Mouse (Mus musculus) ES-E14 (cell line): ENCODE measurements around the gene Erich2. TPM values are rescaled to one million over a fixed set of nuclear protein-coding genes. Genes with fewer than 3 reads are reported as not detected.

Experiments used
- DNase-seq: peaks from one replicate; pipeline ENCODE4 v3.0.0-alpha.2; 2013; ENCODE audit warnings: low read depth, low spot score
- H3K27ac ChIP-seq: 2 replicates; pipeline ENCODE4 v1.5.1; 2012; ENCODE audit warnings: low read depth, mild to moderate bottlenecking, low read length, moderate library complexity, mixed read lengths; ENCODE audit not compliant: poor library complexity, insufficient read depth, severe bottlenecking
- H3K36me3 ChIP-seq: 2 replicates; pipeline ENCODE4 v1.6.1; 2012; ENCODE audit warnings: mild to moderate bottlenecking, low read length, moderate library complexity, mixed read lengths; ENCODE audit not compliant: control insufficient read depth, poor library complexity, insufficient read depth, severe bottlenecking
- H3K4me1 ChIP-seq, 2 experiments: fragments of 150-350 bp in 1 of 2; sonication (generic) in 1 of 2; 2 replicates each; pipeline ENCODE4 v1.6.1; 2012; ENCODE audit warnings: low read length in 2 of 2, mild to moderate bottlenecking in 1 of 2, mixed read lengths in 1 of 2; ENCODE audit not compliant: control insufficient read depth in 2 of 2, insufficient read depth in 2 of 2, poor library complexity in 1 of 2
- H3K4me3 ChIP-seq, 2 experiments: fragments of 150-350 bp in 1 of 2; sonication (generic) in 1 of 2; 2 replicates each; pipeline ENCODE4 v1.5.1; 2012; ENCODE audit warnings: low read length in 2 of 2, low read depth in 1 of 2, mild to moderate bottlenecking in 1 of 2, mixed read lengths in 1 of 2; ENCODE audit not compliant: insufficient read depth in 1 of 2, poor library complexity in 1 of 2, severe bottlenecking in 1 of 2
- H3K9ac ChIP-seq: 2 replicates; pipeline ENCODE4 v1.6.1; 2012; ENCODE audit warnings: low read depth, mild to moderate bottlenecking, low read length, mixed read lengths; ENCODE audit not compliant: poor library complexity, insufficient read depth, severe bottlenecking
- H3K9me3 ChIP-seq: fragments of 150-350 bp; sonication (generic); 2 replicates; pipeline ENCODE4 v1.6.1; 2012; ENCODE audit warnings: low read depth, mild to moderate bottlenecking, low read length; ENCODE audit not compliant: control insufficient read depth, insufficient read depth
- CHD2 ChIP-seq: IDR thresholded peaks from 2 replicates; pipeline ENCODE4 v1.6.1; 2014; ENCODE audit warnings: mild to moderate bottlenecking, low read depth, low read length, inconsistent platforms
- HCFC1 ChIP-seq: IDR thresholded peaks from 2 replicates; pipeline ENCODE4 v1.6.1; 2012; ENCODE audit warnings: low read length, inconsistent platforms, borderline replicate concordance; ENCODE audit not compliant: insufficient read depth
- MAFK ChIP-seq: IDR thresholded peaks from 2 replicates; pipeline ENCODE4 v1.6.1; 2014; ENCODE audit warnings: mild to moderate bottlenecking, low read depth, low read length, inconsistent platforms; ENCODE audit not compliant: insufficient read depth
- ZC3H11A ChIP-seq: IDR thresholded peaks from 2 replicates; pipeline ENCODE4 v1.6.1; 2012; ENCODE audit warnings: low read depth, mild to moderate bottlenecking, inconsistent platforms, low read length, borderline replicate concordance
- ZNF384 ChIP-seq: IDR thresholded peaks from 2 replicates; pipeline ENCODE4 v1.6.1; 2012; ENCODE audit warnings: low read depth, low read length, inconsistent platforms
- in situ Hi-C, 2 experiments: fragments of 600-800 bp; cut with MboI; formaldehyde crosslinking; loops; one replicate each; pipeline ENCODE4 v1.15.1; 2025; ENCODE audit warnings: low sequenced_read_pairs in 2 of 2, inconsistent platforms in 1 of 2; ENCODE audit not compliant: unreplicated experiment in 2 of 2
- total RNA-seq: library from RNA; depleted of rRNA; stranded (reverse); fragments of 300-350 nt; gene quantifications from 2 replicates; pipeline ENCODE4 v1.2.3, GENCODE M21; 2012; rRNA removed

Gene Erich2
- total RNA-seq, 1 experiment: not detected

DNA sequence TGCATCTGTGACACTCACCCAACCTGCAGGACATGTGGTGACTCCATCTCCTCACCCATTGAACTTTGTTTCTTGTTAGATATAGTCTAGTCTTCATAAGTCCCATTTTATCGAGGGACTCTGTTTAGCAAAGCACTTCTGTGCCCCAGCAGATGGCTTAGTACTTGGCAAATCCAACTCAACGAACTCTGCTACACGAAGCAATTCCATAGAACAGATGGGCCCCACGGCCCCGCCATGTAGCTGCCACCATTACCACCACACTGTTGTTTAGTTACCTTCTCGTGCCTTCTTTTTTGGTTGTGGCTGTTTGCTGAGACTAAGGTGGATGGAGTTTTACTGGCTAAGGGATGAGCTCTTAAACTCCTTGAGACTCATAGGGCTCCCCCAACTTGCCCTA is 79.6 kb downstream of the Erich2 start:
- in situ Hi-C loops: no loop called here
- Histone ChIP-seq H3K36me3 (no peaks in the 10 kb centered on the region), H3K27ac (no peak overlapping the region), H3K9ac (no peak overlapping the region), H3K4me1 (no peaks in the 10 kb centered on the region), H3K9me3 (no peaks in the 10 kb centered on the region), H3K4me3 (no peak overlapping the region)
- TF ChIP-seq CHD2 (no peak), ZNF384 (no peak), HCFC1 (no peak), MAFK (no peak), ZC3H11A (no peak)
- DNase-seq: no peak

Other genes starting within 250 kb of the Erich2 start
- gene Sp5, start 33.9 kb upstream of the Erich2 start, total RNA-seq: 2.0 TPM in 2 replicates
- 1.0 and 3.1 TPM in 2 replicates for gene Gad1, start 44.3 kb downstream of the Erich2 start, total RNA-seq
- 36.3 and 55.2 TPM in 2 replicates for gene Gorasp2, start 152.8 kb downstream of the Erich2 start, total RNA-seq
- 0.27 and 0.85 TPM in 2 replicates for gene Gm26558, start 153.3 kb downstream of the Erich2 start, total RNA-seq